Mouse (Mus musculus) hematopoietic stem cell, adult 5-6 weeks (primary cell): ENCODE data around the gene Lamb2. TPM values are rescaled to one million over a fixed set of nuclear protein-coding genes. Genes with fewer than 3 reads are reported as not detected.

ENCODE experiments used
- ATAC-seq, 2 experiments: fragments of 125-278 bp in 1 of 2; replicated peaks in 1 of 2; 2 replicates each; pipeline ENCODE4 v1.8.0; 2016 to 2017; ENCODE audit warnings: inconsistent platforms in 2 of 2, mild to moderate bottlenecking in 2 of 2, moderate number of reproducible peaks in 2 of 2, low read depth in 1 of 2, moderate TSS enrichment in 1 of 2; ENCODE audit not compliant: low FRiP score in 2 of 2, poor library complexity in 2 of 2, severe bottlenecking in 2 of 2, insufficient read depth in 1 of 2, low TSS enrichment in 1 of 2
- total RNA-seq: library from RNA; stranded (forward); fragments of 172-1452, 232-1000 nt; gene quantifications from 2 replicates; pipeline ENCODE4 v1.2.3, GENCODE M21; 2017

Lamb2 gene
- total RNA-seq, 1 experiment from 2014 or later = 6.4 TPM

DNA sequence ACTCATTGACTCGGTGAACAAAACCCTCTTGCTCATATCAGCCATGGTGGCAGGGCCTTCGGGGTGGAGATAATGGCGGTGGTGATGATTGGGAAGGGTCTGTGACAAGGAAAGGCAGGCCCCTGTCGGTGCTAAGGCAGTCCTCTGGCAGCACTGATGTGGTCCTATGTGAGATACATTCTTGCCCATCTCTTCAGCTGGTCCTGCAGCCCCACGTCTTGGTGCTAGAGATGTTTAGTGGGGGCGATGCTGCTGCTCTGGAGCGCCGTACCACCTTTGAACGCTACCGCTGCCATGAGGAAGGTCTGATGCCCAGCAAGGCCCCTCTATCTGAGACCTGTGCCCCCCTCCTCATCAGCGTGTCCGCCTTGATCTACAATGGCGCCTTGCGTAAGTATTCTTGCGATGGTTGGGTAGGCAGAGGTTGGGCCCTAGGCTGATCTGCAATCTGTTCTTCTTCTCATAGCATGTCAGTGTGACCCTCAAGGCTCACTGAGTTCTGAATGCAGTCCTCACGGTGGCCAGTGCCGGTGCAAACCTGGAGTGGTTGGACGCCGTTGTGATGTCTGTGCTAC, 5.9 kb downstream of the Lamb2 start:
- no peak for ATAC-seq

DNA sequence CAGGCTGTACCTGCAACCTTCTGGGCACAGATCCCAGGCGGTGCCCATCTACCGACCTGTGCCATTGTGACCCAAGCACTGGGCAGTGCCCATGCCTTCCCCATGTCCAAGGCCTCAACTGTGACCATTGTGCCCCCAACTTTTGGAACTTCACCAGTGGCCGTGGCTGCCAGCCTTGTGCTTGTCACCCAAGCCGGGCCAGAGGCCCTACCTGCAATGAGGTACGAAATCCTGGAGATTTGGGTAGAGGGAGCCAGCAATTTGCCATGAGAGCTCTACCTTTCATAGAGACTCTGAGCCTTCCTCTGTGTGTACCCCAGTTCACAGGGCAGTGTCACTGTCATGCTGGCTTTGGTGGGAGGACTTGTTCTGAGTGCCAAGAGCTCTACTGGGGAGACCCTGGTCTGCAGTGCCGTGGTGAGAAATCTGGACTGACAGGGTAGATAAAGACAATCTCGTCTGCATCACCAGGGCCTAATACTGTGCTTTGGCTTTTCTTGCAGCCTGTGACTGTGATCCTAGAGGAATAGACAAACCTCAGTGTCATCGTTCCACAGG, 7.5 kb downstream of the Lamb2 start:
- ATAC-seq = no peak

DNA sequence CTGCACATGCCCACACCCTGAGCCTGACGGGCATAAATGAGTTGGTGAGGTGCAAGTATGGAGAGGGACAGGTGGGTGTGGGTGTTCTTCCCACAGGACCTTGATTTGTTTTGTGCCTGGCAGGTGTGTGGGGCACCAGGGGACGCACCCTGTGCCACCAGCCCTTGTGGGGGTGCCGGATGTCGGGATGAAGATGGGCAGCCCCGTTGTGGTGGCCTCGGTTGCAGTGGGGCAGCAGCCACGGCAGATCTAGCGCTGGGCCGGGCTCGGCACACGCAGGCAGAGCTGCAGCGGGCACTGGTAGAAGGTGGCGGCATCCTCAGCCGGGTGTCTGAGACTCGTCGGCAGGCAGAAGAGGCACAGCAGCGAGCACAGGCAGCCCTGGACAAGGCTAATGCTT, 8.9 kb downstream of the Lamb2 start:
- ATAC-seq = no peak

DNA sequence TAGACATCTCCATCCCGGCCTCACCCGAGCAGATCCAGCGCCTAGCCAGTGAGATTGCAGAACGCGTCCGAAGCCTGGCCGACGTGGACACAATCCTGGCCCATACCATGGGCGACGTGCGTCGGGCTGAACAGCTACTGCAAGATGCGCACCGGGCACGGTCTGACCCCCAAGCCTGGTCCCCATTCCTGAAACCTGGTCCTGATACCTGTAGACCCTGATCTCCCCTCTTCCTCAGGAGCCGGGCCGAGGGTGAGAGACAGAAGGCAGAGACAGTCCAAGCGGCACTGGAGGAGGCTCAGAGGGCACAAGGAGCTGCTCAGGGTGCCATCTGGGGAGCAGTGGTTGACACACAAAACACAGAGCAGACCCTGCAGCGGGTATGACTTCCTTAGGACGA, 9.7 kb downstream of the Lamb2 start:
- ATAC-seq = no peak

GRCm38 (mm10) chr9:108489702-108490558, 10.4 kb downstream of the Lamb2 start:
- ATAC-seq = no peak

DNA sequence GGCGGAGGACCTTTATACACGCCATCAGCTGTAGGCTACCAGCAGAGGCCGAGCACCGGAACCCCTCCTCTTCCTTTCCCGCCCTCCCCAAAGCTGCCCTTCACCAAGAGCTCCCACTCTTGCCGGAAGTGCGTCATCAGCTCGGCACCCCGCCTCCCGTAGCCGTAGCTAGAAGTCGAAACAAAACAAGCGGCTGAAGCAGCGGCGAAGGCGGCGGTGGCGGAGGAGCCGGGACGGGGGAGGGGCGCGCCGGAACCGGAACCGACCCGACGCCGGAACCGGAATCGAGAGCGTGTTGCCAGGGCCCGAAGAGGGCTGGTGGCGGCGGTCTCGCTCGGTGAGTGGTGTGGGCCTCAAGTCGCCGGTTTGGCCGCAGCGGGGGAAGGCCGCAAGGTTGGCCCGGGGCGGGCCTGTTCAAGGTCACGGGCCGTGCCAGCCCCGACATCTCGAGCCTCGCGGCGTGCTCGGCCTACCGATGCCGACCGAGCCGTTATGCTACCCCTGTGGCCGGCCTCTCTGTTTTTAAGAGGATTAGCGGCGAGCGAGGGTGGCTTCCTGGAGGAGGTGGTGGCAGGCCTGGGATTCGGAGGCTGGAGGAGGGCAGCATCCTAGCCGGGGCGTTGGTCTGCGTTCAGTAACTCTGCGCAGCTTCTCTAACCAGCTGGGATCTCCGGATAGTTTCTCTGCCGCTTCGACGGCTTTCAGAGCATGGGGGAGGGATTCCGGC, 11.2 kb downstream of the Lamb2 start, which contains the start of gene Usp19:
Gene Usp19 (plus strand): TSS at position 44 of the 727 bp plus-strand sequence.
- ATAC-seq = peak; percentile 85 to 88

GRCm38 (mm10) chr9:108491286-108491580, 11.7 kb downstream of the Lamb2 start:
- ATAC-seq = no peak

DNA sequence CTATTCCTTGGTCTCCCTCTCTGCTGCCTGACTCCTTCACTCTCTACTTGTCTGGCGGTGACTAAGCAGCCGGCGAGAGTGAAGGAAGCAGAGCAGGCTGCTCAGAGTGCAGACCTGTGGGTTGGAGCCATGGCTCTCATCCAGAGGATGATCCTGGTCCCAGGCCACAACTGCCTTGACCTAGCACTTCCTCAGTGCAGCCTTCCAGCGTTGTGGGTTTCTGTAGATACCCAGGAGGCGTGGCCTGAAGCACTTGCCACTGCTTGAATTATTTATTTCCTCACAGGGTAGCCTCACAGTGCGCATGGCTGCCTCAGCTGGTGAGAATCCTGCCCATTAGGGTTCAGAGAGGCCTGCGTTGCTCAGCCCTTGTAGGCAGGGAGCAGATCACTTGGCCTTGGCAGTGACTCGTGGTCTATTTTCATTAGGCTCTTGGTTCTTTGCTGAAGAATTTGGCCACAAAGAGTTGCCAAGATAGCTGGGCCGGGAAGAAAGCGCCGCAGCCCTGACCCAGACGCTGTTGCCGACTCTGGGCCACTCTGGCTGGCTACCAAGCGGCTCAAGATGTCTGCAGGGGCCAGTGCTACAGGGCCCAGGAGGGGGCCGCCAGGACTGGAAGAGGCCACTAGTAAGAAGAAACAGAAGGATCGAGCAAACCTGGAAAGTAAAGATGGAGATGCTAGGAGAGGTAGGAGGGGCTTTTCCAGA, 12.7 kb downstream of the Lamb2 start:
- peak; percentile 61 to 72 for ATAC-seq

DNA sequence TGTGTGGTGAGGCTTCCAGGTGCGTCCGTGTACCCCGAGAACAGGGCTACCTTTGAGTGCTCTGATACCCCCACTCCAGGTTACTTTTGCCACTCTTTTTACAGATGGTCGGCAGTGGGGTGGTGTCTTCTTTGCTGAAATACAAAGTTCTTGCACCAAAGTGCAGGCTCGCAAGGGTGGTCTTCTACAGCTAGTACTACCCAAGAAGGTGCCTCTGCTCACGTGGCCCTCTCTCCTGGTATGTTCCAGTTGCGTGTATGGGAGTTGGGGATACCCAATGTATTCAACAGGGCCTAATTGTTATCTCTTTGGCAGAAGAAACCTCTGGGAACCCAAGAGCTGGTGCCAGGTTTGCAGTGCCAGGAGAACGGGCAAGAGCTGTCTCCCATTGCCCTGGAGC, 13.7 kb downstream of the Lamb2 start:
- no peak for ATAC-seq

- no peak for ATAC-seq
Measured at GRCm38 (mm10) chr9:108494146-108494825, 14.8 kb downstream of the Lamb2 start.

DNA sequence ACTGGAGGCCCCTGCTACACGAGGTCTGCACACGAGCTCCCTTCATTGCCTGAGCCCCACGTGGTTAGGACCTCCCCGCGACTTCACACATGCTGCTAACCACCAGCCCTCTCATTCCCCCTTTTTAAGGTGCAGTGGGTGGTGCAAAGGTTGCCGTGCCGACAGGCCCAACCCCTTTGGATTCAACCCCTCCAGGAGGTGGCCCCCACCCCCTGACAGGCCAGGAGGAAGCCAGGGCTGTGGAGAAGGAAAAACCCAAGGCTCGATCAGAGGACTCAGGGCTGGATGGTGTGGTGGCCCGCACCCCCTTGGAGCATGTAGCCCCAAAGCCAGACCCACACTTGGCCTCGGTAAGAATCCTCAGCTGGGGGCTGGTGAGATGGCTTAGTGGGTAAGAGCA, 15.4 kb downstream of the Lamb2 start:
- no peak for ATAC-seq

- no peak for ATAC-seq
Measured at GRCm38 (mm10) chr9:108499231-108499630, 19.7 kb downstream of the Lamb2 start.

DNA sequence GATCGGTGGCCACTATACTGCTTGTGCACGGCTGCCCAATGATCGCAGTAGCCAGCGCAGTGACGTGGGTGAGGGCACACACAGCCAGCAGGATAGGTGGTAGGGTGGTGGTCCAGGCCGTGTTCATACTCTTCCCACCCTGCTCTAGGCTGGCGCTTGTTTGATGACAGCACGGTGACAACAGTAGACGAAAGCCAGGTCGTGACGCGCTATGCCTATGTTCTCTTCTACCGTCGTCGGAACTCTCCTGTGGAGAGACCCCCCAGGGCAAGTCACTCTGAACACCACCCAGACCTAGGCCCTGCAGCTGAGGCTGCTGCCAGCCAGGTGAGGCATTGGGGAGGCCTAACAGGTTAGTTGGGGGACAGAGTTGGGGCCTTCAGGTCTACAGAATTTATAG, 20.4 kb downstream of the Lamb2 start:
- ATAC-seq = no peak

- ATAC-seq = no peak
Measured at GRCm38 (mm10) chr9:108506901-108507300, 27.4 kb downstream of the Lamb2 start.

DNA sequence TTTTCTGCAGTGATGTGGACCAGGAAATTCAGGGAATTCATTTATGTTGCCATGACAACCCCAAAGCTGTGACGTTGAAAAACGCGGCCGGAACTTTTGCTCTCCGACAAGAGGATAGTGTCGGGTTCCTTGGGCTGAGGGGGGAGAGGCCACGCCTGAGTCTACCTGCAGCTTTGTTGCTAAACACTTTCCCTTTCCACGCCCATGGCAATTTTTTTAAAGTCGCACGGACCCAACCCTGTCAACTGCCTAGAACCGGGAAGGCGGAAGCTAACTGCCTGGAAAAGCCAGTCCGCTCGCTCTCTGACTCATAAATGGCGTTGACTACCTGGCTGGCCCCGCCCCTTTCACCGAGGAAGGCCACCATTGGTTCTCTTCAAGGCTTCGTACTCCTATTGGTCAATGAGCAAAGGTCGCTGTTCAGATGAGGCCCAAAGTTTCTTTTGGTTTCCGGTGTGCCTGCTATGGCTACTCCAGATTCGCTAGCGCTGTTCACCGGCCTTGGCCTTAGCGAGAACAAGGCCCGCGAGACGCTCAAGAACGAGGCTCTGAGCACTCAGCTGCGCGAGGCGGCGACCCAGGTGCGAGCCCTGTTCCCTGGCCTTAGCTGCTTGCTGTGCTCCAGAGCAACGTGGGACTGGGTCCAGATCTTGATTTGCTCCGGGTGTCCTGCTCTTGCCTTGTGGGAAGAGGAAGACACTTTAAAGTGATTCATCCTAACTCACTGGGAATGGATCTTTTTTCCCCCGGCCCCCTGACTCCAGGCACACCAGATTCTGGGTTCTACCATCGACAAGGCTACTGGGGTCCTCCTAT, 28.3 kb downstream of the Lamb2 start, which contains the start of gene Qars:
Gene Qars (plus strand): TSS at position 88 of the 816 bp plus-strand sequence.
- ATAC-seq = peak; percentile 99

DNA sequence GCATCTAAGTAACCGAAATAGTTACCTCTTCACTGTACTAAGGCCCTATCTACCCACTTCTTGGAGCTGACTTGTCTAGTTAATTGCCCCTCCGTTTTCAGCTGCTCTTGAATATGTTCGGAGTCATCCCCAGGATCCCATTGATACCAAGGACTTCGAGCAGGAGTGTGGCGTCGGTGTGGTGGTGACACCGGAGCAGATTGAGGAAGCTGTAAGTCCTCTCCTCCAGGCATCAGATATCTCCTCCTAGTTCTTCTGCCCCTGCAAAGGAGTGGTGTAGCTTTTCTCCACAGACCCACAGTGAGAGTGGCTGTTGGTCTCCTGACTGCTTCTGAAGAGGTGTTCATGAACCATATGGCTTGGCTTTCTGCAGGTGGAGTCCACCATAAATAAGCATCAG, 29.2 kb downstream of the Lamb2 start:
- ATAC-seq = no peak
